Mouse (Mus musculus) forebrain, embryonic 16.5 days (tissue): ENCODE measurements at regions not wholly inside any gene's neighbourhood (a gene's known extent, or its start where the extent isn't known, plus 50 kb on each side); places are given as distances from the start of the nearest gene placed in this dataset.
"Not testable (repeated sequence)": the region's sequence is repeated elsewhere in the genome, so short reads cannot be mapped to it uniquely, and the experiment has no call there.

Source experiments
- ATAC-seq: fragments of 200-750 bp; cut with Nextera tagmentation; 2 replicates; pipeline ENCODE4 v1.8.0; 2017; ENCODE audit warnings: mild to moderate bottlenecking, moderate library complexity
- H3K27ac ChIP-seq: fragments of 300-500 bp; sonication (generic); 2 replicates; pipeline ENCODE4 v1.5.1; 2014; ENCODE audit warnings: low read length, control low read depth
- H3K27me3 ChIP-seq: fragments of 300-500 bp; sonication (generic); replicated peaks from 2 replicates; pipeline ENCODE4 v1.6.1; 2014; ENCODE audit warnings: low read length; ENCODE audit not compliant: control insufficient read depth, insufficient read depth
- H3K36me3 ChIP-seq: fragments of 300-500 bp; sonication (generic); 2 replicates; pipeline ENCODE4 v1.6.1; 2014; ENCODE audit not compliant: control insufficient read depth, insufficient read depth
- H3K4me1 ChIP-seq: fragments of 300-500 bp; sonication (generic); replicated peaks from 2 replicates; pipeline ENCODE4 v1.6.1; 2014; ENCODE audit warnings: low read length; ENCODE audit not compliant: control insufficient read depth, insufficient read depth
- H3K4me2 ChIP-seq: fragments of 300-500 bp; sonication (generic); 2 replicates; pipeline ENCODE4 v1.6.1; 2014; ENCODE audit warnings: mild to moderate bottlenecking, low read length, control low read depth
- H3K4me3 ChIP-seq: fragments of 300-500 bp; sonication (generic); replicated peaks from 2 replicates; pipeline ENCODE4 v1.5.1; 2014; ENCODE audit warnings: mild to moderate bottlenecking, low read length, control low read depth
- H3K9ac ChIP-seq: fragments of 300-500 bp; sonication (generic); replicated peaks from 2 replicates; pipeline ENCODE4 v1.6.1; 2014; ENCODE audit warnings: low read depth, low read length, control low read depth
- H3K9me3 ChIP-seq: fragments of 300-500 bp; sonication (generic); 2 replicates; pipeline ENCODE4 v1.6.1; 2016; ENCODE audit warnings: low read length; ENCODE audit not compliant: control insufficient read depth
- WGBS: fragments of 180-500 bp; shearing (Covaris S2); extraction: QIAGEN DNeasy Blood & Tissue Kit; methylation state at CpG from one replicate; pipeline ENCODE4 v1.1.7; 2014; 5-methylcytosine and 5-hydroxymethylcytosine counted together

- H3K27ac ChIP-seq: no peak overlapping the region
- H3K4me3 ChIP-seq: no peak overlapping the region
- H3K27me3 ChIP-seq: no peaks in the 10 kb centered on the region
- H3K4me2 ChIP-seq: no peak overlapping the region
- H3K9ac ChIP-seq: no peak overlapping the region
- ATAC-seq: no peak
- 0 out of 2 replicates have a peak, but pooled peaks cover 2% of the 10 kb centered on the region for H3K9me3 ChIP-seq
- WGBS: 85% methylated on average over 9 of the region's 9 CpGs
- H3K4me1 ChIP-seq: no peaks in the 10 kb centered on the region
- H3K36me3 ChIP-seq: no peaks in the 10 kb centered on the region
These were observed 136.6 kb upstream of the Spin1 start for GRCm38 (mm10) chr13:50964070-50964469.

DNA sequence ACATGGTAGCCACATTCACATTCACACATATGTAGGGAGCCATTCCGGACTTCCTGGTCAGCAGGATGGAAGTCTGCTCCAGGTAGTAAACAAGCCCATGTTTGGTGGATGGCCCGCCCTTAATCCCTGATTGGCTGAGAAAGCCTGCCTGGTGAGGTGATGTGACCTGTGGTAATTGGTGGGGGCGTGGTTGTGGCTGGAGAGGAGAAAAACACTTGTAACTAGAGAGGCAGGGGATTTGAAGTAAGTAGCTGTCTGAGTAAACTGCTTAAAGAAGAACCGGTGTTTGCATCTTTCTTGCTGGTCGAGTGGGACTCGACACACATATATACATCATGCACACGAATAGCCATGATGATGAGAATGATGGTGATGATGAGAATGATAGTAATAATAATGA lies 135.6 kb upstream of the Spin1 start:
- not testable (repeated sequence) for H3K9ac ChIP-seq, ATAC-seq

DNA sequence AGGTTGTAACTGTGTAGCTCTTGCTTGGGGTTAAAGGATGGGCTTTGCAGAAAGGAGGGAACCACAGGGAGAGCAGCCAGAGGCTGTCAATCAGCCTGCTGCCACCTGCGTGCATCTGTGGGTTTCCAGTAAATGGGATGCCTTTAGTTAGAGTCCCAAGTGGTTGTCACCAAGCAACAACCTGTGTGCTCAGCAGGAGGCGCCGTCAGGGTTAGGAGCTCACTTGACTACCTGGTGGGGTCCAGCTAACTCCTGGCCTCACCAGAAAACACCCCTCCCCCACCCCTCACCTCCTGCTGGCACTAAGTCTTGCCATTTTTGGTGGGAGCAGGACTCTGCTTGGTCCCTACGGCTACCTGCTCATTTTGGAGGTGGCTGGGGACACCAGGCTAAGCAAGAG lies 135.0 kb upstream of the Spin1 start:
- H3K4me3 ChIP-seq: no peak overlapping the region
- 74% methylated on average over 4 of the region's 4 CpGs for WGBS
- H3K27me3 ChIP-seq: no peaks in the 10 kb centered on the region
- ATAC-seq: no peak
- 0 out of 2 replicates have a peak, but pooled peaks cover 2% of the 10 kb centered on the region for H3K9me3 ChIP-seq
- H3K4me1 ChIP-seq: no peaks in the 10 kb centered on the region
- H3K4me2 ChIP-seq: no peak overlapping the region
- no peak overlapping the region for H3K9ac ChIP-seq
- H3K27ac ChIP-seq: no peak overlapping the region
- no peaks in the 10 kb centered on the region for H3K36me3 ChIP-seq

More for the DNA sequence above, 135.6 kb upstream of the Spin1 start:
- H3K27me3 ChIP-seq, H3K9me3 ChIP-seq, H3K27ac ChIP-seq, H3K4me1 ChIP-seq, H3K4me3 ChIP-seq, H3K4me2 ChIP-seq, H3K36me3 ChIP-seq: not testable (repeated sequence)
- WGBS: 81% methylated on average over 7 of the region's 7 CpGs

- no peaks in the 10 kb centered on the region for H3K36me3 ChIP-seq
- no peak for ATAC-seq
- H3K4me1 ChIP-seq: no peaks in the 10 kb centered on the region
- no peak overlapping the region for H3K9ac ChIP-seq
- H3K9me3 ChIP-seq: 0 out of 2 replicates have a peak, but pooled peaks cover 2% of the 10 kb centered on the region
- no peak overlapping the region for H3K4me2 ChIP-seq
- H3K4me3 ChIP-seq: no peak overlapping the region
- H3K27me3 ChIP-seq: no peaks in the 10 kb centered on the region
- H3K27ac ChIP-seq: no peak overlapping the region
- 67% methylated on average over 2 of the region's 2 CpGs for WGBS
These were observed 133.9 kb upstream of the Spin1 start for GRCm38 (mm10) chr13:50966826-50967225.

DNA sequence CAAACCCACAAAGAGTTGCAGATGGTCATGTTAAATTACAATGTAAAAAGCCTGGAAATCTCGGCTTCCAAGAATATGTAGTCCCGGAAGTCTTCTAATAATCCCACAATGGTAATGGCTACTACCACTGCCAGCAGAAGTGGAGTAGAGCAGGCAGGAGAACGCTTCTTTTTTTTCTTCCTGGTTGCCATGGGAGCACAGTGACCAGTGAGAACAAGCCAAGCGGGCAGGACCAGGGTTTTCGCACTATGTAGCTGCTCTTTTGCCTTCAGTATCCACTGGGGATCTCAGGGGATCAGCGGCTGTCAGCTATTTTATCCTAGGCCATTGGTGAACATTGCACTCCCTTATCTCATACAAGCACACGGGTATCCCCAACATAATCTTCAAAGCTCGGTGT lies 127.3 kb upstream of the Spin1 start:
- Histone ChIP-seq H3K4me1 (no peaks in the 10 kb centered on the region), H3K4me2 (no peak overlapping the region), H3K27ac (no peak overlapping the region), H3K9me3 (no peaks in the 10 kb centered on the region), H3K36me3 (no peaks in the 10 kb centered on the region), H3K27me3 (no peaks in the 10 kb centered on the region), H3K9ac (no peak overlapping the region), H3K4me3 (no peak overlapping the region)
- ATAC-seq: no peak
- 63% methylated on average over 8 of the region's 8 CpGs for WGBS

DNA sequence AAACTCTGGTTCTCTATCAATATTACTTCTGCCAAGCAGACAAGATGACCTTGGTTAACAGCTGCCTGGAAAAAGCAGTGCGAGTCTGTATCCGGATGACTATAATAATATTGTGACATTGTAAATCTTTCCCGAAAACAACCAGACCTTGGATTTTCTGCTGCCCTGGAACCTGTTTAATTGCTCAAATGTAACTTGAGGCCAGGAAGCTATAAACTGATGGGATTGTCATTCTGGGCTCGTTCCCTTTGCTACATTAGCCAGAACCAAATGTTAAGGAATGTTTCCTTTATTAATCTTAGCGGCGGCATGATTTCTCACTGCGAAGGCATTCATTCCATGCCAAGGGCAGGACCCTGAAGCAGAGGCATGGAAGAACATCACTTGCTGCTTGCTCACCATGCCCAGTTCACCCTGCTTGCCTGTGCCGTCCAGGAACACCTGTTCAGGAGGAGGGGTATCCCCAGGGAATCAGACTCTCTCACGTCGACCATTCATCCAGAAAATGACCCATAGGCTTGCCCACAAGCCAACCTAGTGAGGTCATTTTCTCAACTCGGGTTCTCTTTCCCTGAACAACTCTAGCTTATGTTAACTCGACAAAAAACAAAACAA lies 125.3 kb upstream of the Spin1 start:
- no peaks in the 10 kb centered on the region for H3K4me1 ChIP-seq
- 71% methylated on average over 12 of the region's 12 CpGs for WGBS
- no peaks in the 10 kb centered on the region for H3K36me3 ChIP-seq
- no peak overlapping the region for H3K4me3 ChIP-seq
- H3K9me3 ChIP-seq: no peaks in the 10 kb centered on the region
- H3K27me3 ChIP-seq: no peaks in the 10 kb centered on the region
- no peak overlapping the region for H3K9ac ChIP-seq
- ATAC-seq: no peak
- H3K4me2 ChIP-seq: no peak overlapping the region
- H3K27ac ChIP-seq: no peak overlapping the region

- Histone ChIP-seq H3K36me3 (no peaks in the 10 kb centered on the region), H3K4me2 (no peak overlapping the region), H3K9me3 (no peaks in the 10 kb centered on the region), H3K27ac (no peak overlapping the region), H3K27me3 (no peaks in the 10 kb centered on the region), H3K4me3 (no peak overlapping the region), H3K4me1 (no peaks in the 10 kb centered on the region), H3K9ac (no peak overlapping the region)
- WGBS: 74% methylated on average over 1 of the region's 1 CpGs
- ATAC-seq: no peak
These were observed 118.7 kb upstream of the Spin1 start for GRCm38 (mm10) chr13:50982005-50982404.

GRCm38 (mm10) chr13:50982990-50983389 lies 117.7 kb upstream of the Spin1 start:
- Histone ChIP-seq H3K27ac (no peak overlapping the region), H3K27me3 (no peaks in the 10 kb centered on the region), H3K9ac (no peak overlapping the region), H3K36me3 (no peaks in the 10 kb centered on the region), H3K4me2 (no peak overlapping the region), H3K4me3 (no peak overlapping the region), H3K9me3 (no peaks in the 10 kb centered on the region), H3K4me1 (no peaks in the 10 kb centered on the region)
- ATAC-seq: no peak
- 89% methylated on average over 10 of the region's 10 CpGs for WGBS

GRCm38 (mm10) chr13:50991726-50992432 lies 108.8 kb upstream of the Spin1 start:
- no peak overlapping the region for H3K4me3 ChIP-seq
- WGBS: 84% methylated on average over 9 of the region's 9 CpGs
- no peak overlapping the region for H3K4me2 ChIP-seq
- no peak overlapping the region for H3K27ac ChIP-seq
- H3K9me3 ChIP-seq: no peaks in the 10 kb centered on the region
- H3K36me3 ChIP-seq: no peaks in the 10 kb centered on the region
- H3K27me3 ChIP-seq: no peaks in the 10 kb centered on the region
- no peaks in the 10 kb centered on the region for H3K4me1 ChIP-seq
- ATAC-seq: no peak
- H3K9ac ChIP-seq: no peak overlapping the region
